Mouse (Mus musculus): Measurements from ENCODE around the gene Ccdc106. TPM values are rescaled to one million over a fixed set of nuclear protein-coding genes. Genes with fewer than 3 reads are reported as not detected.

Ccdc106 gene
- polyA plus RNA-seq (2017; shearing (Covaris generic)): not detected

DNA sequence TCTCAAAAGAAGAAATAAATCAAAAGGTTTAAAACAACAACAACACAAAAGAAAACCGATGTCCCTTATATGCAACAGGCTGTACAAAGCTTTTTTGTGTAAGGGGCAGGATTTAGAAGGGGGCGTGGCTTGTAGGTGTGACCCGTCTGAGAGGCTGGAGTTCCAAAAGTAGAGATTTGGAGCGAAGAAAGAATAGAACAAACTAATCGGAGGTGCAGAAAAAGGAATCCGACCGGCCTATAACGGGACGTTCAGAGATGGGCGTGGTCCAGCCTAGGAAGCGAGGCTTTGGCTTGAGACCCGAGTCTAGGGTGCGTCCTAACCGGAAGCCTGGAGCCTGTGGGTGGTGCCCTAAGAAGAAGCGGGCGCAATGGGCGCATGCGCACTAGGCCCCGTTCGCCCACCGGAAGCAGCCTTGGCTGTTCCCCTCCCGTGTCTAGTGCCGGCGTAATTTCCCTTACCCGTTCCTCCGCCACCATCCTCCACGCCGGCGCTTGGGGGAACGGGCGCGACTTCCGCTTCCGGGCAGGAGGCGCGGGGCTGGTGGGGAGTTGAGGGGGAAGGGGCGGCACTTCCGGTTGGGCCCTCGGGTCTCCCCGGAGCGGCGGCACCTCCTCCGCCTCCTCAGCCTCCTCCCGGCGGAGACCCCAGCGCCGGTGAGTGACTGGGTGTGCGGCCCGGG is at the start of gene Ccdc106, which contains the start of gene Zfp865:
Gene Ccdc106, plus strand, starts transcription at position 554 of the 682 bp plus-strand sequence.
Gene Zfp865, plus strand, starts transcription at position 377 of the 682 bp plus-strand sequence.

DNA sequence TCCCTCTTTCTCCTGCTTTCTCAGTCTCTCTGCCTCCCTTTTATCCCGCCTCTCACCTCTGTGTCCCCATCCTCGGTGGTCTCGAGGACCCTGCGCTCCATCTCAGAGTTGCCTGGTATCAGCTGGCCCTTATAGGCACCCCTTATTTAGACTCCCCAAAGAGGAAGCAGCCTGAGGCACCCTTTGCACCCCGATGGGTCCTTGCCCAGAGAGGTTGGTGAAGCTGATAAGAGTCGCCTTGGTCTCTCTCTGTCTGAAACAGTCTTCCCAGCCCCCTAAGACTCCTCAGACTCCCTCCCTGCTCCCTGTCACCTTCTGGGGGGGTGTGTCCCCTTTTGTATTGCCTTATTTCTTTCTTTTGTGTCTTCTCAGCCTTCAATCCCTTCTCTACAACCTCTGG is 49.3 kb upstream of the Ccdc106 start, which contains the start of gene Sbk3:
Gene Sbk3, minus strand, starts transcription at position 101 of the 400 bp plus-strand sequence.

DNA sequence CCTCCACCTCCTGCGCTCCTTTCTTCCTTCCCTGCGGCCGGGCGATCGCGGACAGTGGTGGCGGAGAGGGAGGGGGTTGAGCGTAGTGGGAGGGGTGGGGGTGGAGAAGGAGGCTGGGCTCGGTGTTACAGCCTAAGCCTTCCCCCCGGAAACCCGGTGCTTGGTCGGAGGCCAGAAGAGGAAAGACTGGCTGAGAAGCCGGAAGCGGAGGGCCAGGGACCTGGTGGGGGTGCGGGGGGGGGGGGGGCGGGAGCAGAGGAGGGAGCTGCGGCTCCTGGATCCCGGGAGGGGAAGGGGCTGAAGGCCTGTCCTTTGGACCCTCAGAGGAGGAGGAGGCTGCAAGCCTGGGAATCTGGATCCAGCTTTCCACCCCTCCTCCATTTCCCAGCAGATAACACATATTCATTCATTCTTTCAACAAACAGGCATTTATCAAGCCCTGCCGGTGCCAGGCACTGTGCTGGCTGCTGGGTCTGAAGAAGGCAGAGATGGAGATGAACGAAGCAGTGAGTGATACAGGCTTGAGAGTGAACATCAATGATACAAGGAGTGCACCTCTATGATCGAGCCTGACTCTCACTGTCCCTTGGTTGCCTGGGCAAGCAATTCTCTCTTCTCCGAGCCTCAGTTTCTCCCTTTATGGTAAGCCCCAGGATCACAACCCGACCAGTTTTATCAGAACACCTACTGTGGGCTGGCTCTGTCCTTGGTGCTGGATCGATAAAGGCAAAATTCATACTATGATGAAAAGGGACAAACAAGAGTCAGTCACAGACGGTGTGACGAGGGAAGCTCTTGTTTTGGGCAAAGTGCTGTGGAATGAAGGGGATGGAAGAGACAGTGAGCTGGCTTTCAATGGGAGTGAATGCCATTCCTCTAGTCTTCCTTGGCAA is 24.1 kb upstream of the Ccdc106 start, which contains the start of gene Zfp579:
Gene Zfp579, minus strand, starts transcription at position 156 of the 893 bp plus-strand sequence.

DNA sequence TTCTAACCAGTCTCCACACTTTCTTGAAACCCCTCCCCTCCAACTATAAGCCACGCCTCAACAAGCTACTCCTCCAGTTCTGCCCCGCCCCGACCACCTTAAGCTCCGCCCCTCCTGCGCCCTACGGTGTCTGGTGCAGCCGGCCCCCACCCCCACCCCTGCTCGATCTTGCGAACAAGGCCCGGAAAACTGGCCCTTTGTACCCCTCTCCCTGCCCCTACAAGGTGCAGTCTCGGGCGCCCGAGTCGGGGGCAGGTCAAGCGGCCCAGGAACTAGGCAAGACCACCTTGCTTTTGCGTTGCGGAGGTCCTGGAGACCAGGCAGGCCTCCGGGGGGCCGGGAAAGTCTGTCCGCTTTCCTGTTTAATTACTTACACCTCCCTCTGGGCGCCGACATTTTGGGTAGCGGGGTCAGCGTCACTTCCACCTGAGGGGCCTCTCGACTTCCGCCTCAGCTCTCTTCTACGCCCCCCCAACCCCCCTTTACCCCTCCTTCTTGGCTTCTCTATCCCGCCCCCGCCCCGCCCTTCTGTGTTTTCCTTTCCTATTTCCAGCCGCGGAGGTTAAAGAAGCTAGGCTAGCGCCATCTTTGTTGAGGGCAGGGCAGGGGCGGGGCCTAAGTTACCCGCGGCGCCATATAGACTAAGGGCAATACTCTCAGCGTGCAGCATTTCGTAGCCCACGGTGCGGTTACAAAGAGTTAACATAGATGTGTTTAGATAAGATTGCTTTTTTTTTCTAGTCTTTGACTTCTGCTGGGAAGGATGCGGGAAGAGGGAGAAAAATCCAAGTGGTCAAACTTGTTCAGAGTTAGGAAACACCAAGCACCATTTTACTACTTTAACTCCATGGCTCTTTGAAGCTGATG is 5.9 kb upstream of the Ccdc106 start, which contains the start of the genes Zfp524 and Fiz1:
Gene Zfp524, plus strand, starts transcription at position 165 of the 867 bp plus-strand sequence.
Gene Fiz1, minus strand, starts transcription at position 447 of the 867 bp plus-strand sequence.

DNA sequence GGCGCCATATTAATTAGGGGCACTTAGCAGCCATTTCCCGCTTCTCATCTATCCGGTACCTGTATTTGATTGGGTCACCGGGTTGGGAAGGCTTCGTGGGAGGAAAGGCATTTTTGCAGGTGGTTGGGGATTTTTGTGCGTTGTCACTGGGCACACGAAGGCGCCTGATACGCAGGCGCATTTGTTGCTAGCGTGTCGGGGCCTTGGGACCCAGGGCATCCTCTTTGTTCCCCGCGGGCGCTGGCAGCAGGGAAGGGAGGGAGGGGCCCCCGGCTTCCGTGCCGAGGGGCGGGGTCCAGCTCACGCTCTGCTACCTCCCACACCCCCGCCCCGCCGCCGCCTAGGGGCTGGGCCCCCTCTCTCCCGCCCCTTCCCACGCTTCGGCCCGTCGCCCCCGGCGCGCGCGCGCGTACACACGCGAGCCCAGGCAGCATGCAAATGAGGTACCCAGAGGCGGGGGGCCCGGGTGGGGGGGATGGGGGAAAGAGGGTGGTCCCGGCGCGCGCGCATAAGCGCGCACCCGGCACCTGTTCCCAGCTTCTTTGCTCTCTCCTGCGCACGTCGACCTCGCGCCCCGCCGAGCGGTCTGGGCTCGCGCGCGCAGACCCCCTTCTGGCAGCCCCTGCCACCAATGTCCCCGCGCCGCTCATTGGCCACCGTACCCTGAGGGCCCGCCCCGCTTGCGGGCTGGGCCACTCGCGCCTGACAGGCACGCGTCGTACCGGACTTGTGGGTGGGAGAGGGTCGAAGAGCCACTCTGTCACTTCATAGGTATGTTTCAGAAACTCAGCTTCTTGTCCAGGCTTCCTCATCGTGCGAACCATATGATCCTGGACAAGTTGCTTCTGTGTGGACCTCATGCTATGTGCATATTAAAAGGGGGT is 5.0 kb upstream of the Ccdc106 start, which contains the start of gene Gm44973:
Gene Gm44973, plus strand, starts transcription at position 379 of the 884 bp plus-strand sequence.

DNA sequence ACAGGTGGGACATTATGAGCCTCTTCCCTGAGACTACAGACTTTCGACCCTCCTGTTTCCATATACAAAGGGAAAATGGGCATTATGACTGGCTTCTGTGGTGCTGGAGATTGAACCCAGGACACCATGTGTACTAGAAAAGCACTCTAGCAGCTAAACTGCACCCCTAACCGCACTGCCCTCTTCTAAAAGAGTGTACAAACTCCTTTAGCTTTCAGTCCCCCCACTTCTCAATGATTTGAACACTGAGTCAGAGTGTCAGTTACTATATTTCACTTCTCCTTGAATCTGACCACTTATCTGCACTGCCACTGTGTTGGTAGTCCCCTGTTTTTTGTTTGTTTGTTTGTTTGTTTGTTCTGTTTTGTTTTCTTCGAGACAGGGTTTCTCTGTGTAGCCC is 13.5 kb downstream of the Ccdc106 start, which contains the start of gene 4632433K11Rik:
Gene 4632433K11Rik, plus strand, starts transcription at position 301 of the 400 bp plus-strand sequence.

DNA sequence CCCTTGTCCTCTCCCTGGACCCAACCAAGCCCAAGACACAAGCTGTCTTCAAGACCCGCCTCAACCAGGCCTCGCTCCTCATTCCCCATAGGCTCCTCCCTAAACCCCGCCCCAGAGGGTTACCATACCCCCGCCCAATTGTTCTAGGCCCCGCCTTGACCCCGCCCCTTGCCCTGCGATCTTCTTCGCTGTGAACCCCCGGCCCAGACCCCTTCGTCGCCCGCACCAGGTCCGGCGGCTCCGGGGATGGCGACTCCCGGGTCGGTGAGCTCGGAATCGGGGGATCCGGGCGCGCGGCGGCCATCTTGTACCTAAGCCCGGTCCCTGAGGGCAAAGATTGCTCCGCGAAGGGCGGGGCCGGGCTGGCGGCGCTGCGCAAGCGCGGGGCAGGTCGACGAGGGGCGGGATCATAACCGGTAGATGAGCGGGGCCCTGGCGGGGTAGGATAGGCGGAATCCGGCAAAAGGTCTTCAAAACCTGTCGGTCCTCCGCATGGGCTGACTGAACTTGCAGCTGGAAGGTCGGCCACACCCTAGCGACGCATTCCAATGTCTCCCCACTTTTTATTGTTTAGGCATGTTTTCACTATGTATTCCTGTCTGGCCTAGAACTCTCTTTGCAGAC is 17.9 kb downstream of the Ccdc106 start, which contains the start of gene Zfp784:
Gene Zfp784, minus strand, starts transcription at position 338 of the 624 bp plus-strand sequence.

DNA sequence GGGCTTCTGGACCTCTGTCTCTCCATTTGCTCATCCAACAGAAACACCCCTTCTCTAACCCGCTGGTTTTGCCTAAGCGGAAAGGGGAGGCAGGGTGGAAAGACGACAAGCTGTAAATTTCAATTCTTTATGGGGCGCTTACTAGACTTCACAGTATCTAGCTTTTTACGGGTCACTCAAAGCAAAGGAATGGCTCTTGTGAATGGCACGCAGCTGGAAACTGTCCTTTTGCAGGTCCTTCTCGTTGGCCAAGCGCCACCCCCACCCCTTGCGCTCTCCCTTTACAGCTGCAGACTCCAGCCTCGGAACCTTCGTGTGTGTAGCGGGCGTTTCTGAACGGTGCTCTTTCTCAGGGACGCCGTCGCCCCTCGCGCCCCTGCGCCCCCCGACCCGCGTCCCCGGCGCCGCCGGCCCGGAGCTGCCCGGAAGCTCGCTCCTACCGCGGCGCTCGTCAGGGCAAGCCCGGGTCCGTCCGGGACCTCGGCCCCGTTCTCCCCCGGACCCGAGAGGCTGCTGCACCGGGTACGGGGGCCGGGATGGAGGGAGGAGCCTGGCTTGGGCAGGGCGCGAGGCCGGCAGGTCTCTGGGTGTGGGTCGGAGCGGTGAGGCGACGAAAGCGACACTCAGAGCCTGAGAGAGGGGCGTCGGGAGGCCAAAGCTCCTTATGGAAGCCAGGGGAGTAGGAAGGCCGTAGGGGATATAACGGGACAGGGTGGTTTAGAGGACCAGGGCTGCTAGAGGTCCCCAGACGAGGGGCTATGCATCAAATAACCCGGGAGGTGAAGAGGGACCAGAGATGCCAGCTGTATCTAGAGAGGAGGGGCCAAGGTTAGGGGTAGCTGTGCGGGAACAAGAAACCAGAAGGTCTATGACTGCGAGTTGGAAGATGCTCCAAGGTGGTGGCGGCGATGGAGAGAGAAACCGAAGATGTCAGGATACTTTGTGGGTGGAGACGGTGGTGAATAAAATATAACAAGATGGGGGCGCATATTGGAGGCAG is 31.1 kb downstream of the Ccdc106 start, which contains the start of gene Zfp580:
Gene Zfp580, plus strand, starts transcription at position 346 of the 1,000 bp plus-strand sequence.

DNA sequence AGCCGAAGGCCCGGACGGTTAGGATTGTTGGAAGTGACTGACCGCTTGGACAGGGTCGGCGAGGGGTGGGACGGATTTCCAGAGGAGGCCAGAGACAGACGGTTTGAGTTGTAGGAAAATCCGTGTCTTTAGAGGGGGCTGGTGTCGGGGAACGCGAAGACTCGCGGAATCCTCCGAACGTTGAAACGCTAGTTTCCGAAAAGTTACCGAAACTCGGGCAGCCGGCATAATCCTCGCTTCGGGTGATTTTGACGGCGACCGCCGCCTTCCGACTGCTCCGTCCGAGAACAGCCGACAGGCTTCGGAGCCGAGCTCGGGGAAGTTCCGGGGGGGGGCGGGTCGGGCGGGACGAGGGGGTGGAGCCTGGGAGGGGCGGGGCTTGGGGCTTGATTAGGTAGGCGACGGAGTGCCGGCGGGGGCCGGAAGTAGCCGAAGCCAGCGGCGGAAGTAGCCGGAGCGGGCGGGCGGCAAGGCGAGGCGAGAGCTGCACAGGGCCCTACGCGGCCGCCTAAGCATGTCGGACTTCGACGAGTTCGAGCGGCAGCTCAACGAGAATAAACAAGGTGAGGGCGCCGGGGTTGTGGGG is 41.5 kb downstream of the Ccdc106 start, which contains the start of gene U2af2:
Gene U2af2, plus strand, starts transcription at position 370 of the 586 bp plus-strand sequence.

DNA sequence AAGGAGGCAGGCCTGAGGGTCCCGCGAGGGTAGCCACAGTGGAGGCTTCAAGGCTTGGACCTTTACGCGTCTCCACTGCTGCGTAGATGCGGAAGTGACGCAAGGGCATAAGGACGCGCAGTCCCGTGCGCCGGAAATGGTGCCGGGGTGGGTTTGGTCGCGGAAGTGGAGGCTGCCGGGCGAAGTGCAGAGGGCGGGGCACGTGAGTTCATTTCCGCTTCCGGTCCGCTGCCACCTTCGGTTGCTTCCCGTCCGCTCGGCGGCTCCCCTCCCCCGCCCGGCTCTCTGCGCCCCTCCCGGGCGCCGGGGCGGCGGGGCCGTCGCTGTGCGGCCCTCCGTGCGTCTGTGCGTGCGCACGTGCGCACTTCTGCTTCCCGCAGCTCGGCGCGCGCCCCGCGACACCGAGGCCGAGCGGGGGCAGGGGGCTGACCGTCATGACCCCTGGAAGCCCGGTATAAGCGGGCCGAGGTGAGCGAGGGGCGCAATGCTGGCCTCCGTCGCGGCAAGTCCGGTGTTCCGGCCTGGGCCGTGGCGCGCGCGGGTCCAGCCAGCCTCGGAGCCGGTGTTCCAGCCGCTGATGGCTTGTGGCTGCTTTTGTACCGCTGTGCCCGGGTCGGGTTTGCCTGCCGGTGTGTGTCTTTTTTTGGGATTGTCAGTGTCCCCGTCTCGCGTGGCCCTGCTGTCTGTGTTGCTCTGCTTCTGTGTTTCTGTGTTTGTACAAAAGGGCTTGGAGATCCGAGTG is 59.8 kb downstream of the Ccdc106 start, which contains the start of gene Epn1:
Gene Epn1, plus strand, starts transcription at position 226 of the 742 bp plus-strand sequence.

Other genes with a start within 250 kb of the Ccdc106 start
- gene Fam71e2, start 249.3 kb upstream of the Ccdc106 start, polyA plus RNA-seq (2017; shearing (Covaris generic)): not detected
- not detected for gene Il11, start 237.7 kb upstream of the Ccdc106 start, polyA plus RNA-seq (2017; shearing (Covaris generic))
- not detected for gene Tmem190, start 237.6 kb upstream of the Ccdc106 start, polyA plus RNA-seq (2017; shearing (Covaris generic))
- 7.3 TPM for gene Tmem238, start 230.9 kb upstream of the Ccdc106 start, polyA plus RNA-seq (2017; shearing (Covaris generic))
- 251 TPM for gene Rpl28, start 227.7 kb upstream of the Ccdc106 start, polyA plus RNA-seq (2017; shearing (Covaris generic))
- gene Ube2s, start 208.0 kb upstream of the Ccdc106 start, polyA plus RNA-seq (2017; shearing (Covaris generic)): 295 TPM
- gene Shisa7, start 175.9 kb upstream of the Ccdc106 start, polyA plus RNA-seq (2017; shearing (Covaris generic)): 0.91 TPM
- gene Isoc2b, start 150.3 kb upstream of the Ccdc106 start, polyA plus RNA-seq (2017; shearing (Covaris generic)): 8.8 TPM
- gene Isoc2a, start 143.4 kb upstream of the Ccdc106 start, polyA plus RNA-seq (2017; shearing (Covaris generic)): 0.60 TPM
- not detected for gene Gm36210, start 114.0 kb upstream of the Ccdc106 start, polyA plus RNA-seq (2017; shearing (Covaris generic))
- 3.0 TPM for gene Zfp628, start 105.3 kb upstream of the Ccdc106 start, polyA plus RNA-seq (2017; shearing (Covaris generic))
- gene Nat14, start 98.5 kb upstream of the Ccdc106 start, polyA plus RNA-seq (2017; shearing (Covaris generic)): not detected
- gene Ssc5d, start 94.8 kb upstream of the Ccdc106 start, polyA plus RNA-seq (2017; shearing (Covaris generic)): not detected
- 1.0 TPM for gene Sbk2, start 56.1 kb upstream of the Ccdc106 start, polyA plus RNA-seq (2017; shearing (Covaris generic))
- not detected for gene Sbk3, start 49.4 kb upstream of the Ccdc106 start, polyA plus RNA-seq (2017; shearing (Covaris generic))
- gene Zfp579, start 24.4 kb upstream of the Ccdc106 start, polyA plus RNA-seq (2017; shearing (Covaris generic)): 13.8 TPM
- gene Zfp524, start 6.1 kb upstream of the Ccdc106 start, polyA plus RNA-seq (2017; shearing (Covaris generic)): 15.8 TPM
- gene Fiz1, start 5.9 kb upstream of the Ccdc106 start, polyA plus RNA-seq (2017; shearing (Covaris generic)): 47.5 TPM
- gene Gm44973, start 5.1 kb upstream of the Ccdc106 start, polyA plus RNA-seq (2017; shearing (Covaris generic)): 7.6 TPM
- gene Zfp865, start 177 bp upstream of the Ccdc106 start, polyA plus RNA-seq (2017; shearing (Covaris generic)): 6.1 TPM
- not detected for gene 4632433K11Rik, start 13.6 kb downstream of the Ccdc106 start, polyA plus RNA-seq (2017; shearing (Covaris generic))
- 2.4 TPM for gene Zfp784, start 17.9 kb downstream of the Ccdc106 start, polyA plus RNA-seq (2017; shearing (Covaris generic))
- 2.9 TPM for gene Zfp580, start 31.0 kb downstream of the Ccdc106 start, polyA plus RNA-seq (2017; shearing (Covaris generic))
- gene U2af2, start 41.6 kb downstream of the Ccdc106 start, polyA plus RNA-seq (2017; shearing (Covaris generic)): 108 TPM
- gene Epn1, start 59.7 kb downstream of the Ccdc106 start, polyA plus RNA-seq (2017; shearing (Covaris generic)): 30.9 TPM
- not detected for gene Rfpl4, start 96.4 kb downstream of the Ccdc106 start, polyA plus RNA-seq (2017; shearing (Covaris generic))
- gene Rasl2-9, start 105.4 kb downstream of the Ccdc106 start, polyA plus RNA-seq (2017; shearing (Covaris generic)): not detected
- 0.12 TPM for gene Vmn1r55, start 129.1 kb downstream of the Ccdc106 start, polyA plus RNA-seq (2017; shearing (Covaris generic))
- gene Vmn1r56, start 176.2 kb downstream of the Ccdc106 start, polyA plus RNA-seq (2017; shearing (Covaris generic)): not detected
- gene Vmn1r57, start 197.9 kb downstream of the Ccdc106 start, polyA plus RNA-seq (2017; shearing (Covaris generic)): not detected

All from effector memory CD4-positive, alpha-beta T cell, adult 5 months (primary cell).